Mouse (Mus musculus): ENCODE measurements around the gene Itsn2. TPM values are rescaled to one million over a fixed set of nuclear protein-coding genes. Genes with fewer than 3 reads are reported as not detected.

Gene Itsn2
- polyA plus RNA-seq, 1 experiment = 0.84 TPM

DNA sequence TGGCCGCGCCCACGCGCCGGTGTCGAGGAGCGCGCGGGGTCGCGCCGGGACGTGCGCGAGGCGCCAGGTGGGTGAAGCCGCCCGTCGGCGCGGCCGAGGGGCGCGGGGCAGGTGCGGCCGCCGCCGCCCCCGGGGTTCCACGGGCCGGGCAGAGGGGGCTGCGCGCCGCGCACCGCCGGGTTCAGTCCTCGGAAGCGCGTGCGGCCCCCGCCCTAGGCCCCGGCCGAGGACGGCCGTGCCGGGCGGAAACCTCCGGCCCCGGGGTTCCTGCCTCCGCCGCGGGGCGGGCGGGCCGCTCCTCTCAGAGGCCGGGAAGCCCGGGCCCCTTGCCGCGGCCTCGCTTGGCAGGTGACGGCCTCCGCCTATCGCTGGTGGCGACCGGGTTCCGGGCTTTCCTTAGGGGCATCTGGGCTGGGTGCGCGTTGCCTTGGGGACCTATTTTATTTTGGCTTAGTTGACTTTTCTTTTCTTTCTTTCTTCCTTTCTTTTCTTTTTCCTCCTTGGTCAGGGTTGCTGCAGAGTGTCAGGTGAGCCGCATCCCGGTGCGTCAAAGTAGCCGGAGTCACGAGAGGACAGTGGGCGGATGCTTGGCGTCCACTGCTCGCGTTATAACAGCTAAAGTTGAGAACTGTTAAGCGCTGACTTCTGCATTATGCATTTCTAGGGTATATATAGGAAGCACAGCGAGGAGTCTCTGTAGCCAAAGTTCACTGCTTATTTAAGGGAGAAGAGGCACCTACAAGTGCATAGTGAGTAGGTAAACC is 910 bp downstream of the Itsn2 start:
- Histone ChIP-seq H3K36me3 (ENCODE audit: control insufficient read depth) (peaks cover 6% of the 10 kb centered on the region), H3K9me3 (ENCODE audit: control insufficient read depth, low read length) (no peaks in the 10 kb centered on the region), H3K27me3 (ENCODE audit: control insufficient read depth) (no peaks in the 10 kb centered on the region), H3K4me3 (replicated peaks) (peak overlapping the region; percentile 93), H3K4me1 (ENCODE audit: control insufficient read depth) (peaks cover 33% of the 10 kb centered on the region)
- TF ChIP-seq TAL1 (IDR thresholded peaks at IDR 0.05; ENCODE audit: low read length) = no peak
- no peak for TF ChIP-seq GATA1 (IDR thresholded peaks at IDR 0.05; ENCODE audit: low read length)

DNA sequence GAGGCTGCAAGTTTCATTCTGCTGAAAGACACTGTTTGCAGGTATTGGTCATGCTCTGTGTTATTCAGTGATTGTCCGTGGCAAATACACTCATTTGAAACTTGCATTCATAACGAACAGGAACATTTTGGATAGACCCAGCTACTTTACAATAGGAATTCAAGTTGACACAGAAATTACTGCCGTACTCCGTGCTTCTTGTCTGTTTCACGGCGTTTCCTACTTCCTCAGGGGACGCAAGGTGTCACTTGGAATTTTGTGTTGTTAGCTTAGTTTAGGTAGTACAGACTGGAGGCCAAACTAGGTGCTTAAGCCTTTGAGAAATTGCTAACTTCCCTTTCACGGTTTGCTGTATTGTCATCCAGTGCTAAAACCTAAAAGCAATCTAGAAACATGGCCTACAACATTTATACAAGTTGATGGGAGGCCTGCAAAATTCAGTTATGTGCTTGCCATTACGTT is 1.5 kb downstream of the Itsn2 start:
- no peaks in the 10 kb centered on the region for H3K9me3 ChIP-seq (ENCODE audit: control insufficient read depth, low read length)
- H3K4me3 ChIP-seq (replicated peaks) = peak overlapping the region; percentile 93
- peaks cover 6% of the 10 kb centered on the region for H3K36me3 ChIP-seq (ENCODE audit: control insufficient read depth)
- no peaks in the 10 kb centered on the region for H3K27me3 ChIP-seq (ENCODE audit: control insufficient read depth)
- TF ChIP-seq GATA1 (IDR thresholded peaks at IDR 0.05; ENCODE audit: low read length) (no peak), TAL1 (IDR thresholded peaks at IDR 0.05; ENCODE audit: low read length) (no peak)
- H3K4me1 ChIP-seq (ENCODE audit: control insufficient read depth) = peaks cover 36% of the 10 kb centered on the region

DNA sequence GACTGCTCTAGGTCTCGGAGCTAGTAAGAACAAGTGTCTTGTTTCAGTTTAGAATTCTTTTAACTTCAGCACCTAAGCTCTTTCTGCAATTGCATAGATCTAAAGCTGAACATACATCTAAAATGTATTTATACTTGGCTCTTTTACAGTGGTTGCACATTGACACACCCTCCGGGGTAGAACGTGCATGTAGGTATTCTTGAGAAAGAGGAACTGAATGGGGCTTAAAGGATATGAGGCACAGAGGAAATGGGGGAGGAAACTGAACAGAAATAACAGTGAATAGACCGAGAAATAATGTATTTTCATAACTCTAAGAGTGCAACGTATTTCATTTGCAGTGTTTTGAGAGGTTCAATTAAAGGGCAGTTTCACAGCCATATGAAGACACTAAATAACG is 2.6 kb downstream of the Itsn2 start:
- TF ChIP-seq TAL1 (IDR thresholded peaks at IDR 0.05; ENCODE audit: low read length) = no peak
- TF ChIP-seq GATA1 (IDR thresholded peaks at IDR 0.05; ENCODE audit: low read length) = no peak
- Histone ChIP-seq H3K4me3 (replicated peaks) (no peak overlapping the region), H3K4me1 (ENCODE audit: control insufficient read depth) (peaks cover 39% of the 10 kb centered on the region), H3K36me3 (ENCODE audit: control insufficient read depth) (peaks cover 8% of the 10 kb centered on the region), H3K27me3 (ENCODE audit: control insufficient read depth) (no peaks in the 10 kb centered on the region), H3K9me3 (ENCODE audit: control insufficient read depth, low read length) (no peaks in the 10 kb centered on the region)

DNA sequence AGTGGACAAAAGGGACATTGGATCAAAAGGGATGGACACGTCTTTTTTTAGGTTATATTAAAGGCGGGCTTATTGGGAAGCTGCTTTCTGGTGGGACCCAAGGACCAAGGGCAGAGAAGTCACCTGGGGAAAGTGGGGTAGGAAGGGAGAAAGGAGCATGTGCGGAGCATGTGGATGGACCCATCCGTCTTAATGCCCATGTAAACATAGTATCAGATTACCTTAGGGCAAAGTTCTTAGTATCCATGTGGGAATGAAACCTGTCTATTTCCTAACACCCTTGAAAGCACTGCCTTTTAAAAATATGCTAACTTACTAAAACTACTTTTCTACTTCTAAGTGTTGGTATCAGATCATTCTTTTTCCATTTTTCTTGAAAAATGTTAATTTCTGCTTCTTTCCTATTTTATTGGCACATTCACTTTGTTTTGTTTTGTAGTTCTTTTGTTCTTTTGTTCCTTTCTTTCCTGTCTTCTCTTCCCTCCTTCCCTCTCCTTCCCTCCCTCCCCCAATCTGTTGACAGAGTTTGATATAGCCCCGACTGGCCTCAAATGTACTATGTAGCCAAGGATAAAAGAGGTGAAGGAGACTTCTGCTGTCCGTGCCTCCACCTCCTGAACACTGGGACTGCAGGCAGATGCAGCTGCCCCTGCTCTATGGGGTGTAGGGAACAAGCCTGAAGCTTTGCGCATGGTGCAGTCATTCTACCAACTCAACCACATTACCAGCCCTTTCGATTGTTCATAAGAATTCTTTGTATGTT is 6.4 kb downstream of the Itsn2 start:
- TF ChIP-seq GATA1 (IDR thresholded peaks at IDR 0.05; ENCODE audit: low read length) (no peak), TAL1 (IDR thresholded peaks at IDR 0.05; ENCODE audit: low read length) (no peak)
- Histone ChIP-seq H3K4me3 (replicated peaks) (no peak overlapping the region), H3K9me3 (ENCODE audit: control insufficient read depth, low read length) (no peaks in the 10 kb centered on the region), H3K27me3 (ENCODE audit: control insufficient read depth) (no peaks in the 10 kb centered on the region), H3K36me3 (ENCODE audit: control insufficient read depth) (peaks cover 8% of the 10 kb centered on the region), H3K4me1 (ENCODE audit: control insufficient read depth) (peaks cover 23% of the 10 kb centered on the region)

DNA sequence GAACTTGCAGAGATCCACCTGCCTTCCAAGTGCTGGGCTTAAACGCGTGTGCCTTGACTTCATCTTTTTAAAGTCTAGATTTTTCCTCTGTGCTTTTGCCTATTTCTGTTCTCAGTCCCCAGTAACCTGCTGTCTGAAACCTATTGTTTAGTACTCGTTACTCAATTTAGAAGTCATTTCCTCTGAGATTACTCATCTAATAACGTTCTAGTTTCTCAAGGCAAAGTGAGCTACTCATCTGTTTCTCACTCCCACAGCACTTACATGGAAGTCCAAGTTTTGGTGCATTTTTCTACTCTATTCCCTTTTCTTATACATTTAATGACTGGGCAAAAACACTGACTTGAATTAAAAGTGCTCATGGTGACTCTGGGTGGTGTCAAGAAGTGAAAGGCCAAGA is 7.3 kb downstream of the Itsn2 start:
- H3K36me3 ChIP-seq (ENCODE audit: control insufficient read depth) = peaks cover 8% of the 10 kb centered on the region
- peaks cover 17% of the 10 kb centered on the region for H3K4me1 ChIP-seq (ENCODE audit: control insufficient read depth)
- no peaks in the 10 kb centered on the region for H3K9me3 ChIP-seq (ENCODE audit: control insufficient read depth, low read length)
- H3K27me3 ChIP-seq (ENCODE audit: control insufficient read depth) = no peaks in the 10 kb centered on the region
- H3K4me3 ChIP-seq (replicated peaks) = no peak overlapping the region
- no peak for TF ChIP-seq TAL1 (IDR thresholded peaks at IDR 0.05; ENCODE audit: low read length)
- no peak for TF ChIP-seq GATA1 (IDR thresholded peaks at IDR 0.05; ENCODE audit: low read length)

DNA sequence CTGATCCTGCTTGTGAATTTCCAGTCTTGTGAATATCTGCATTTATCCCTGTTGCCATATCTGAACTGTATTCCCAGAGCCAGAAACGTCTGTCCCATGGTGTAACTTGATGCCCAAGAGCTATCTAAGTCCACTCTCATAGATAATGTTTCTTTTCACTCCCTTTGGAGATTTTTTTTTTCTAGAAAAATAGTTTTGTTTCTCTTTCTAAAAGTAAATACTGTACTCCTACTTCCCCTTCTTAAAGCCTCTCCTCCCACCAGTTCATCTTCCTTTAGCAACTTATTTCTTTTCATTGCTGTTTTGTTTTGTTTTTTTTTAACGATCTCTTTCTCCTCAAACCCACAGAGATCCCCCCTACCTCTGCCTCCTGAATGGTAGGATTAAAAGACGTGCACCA is 14.2 kb downstream of the Itsn2 start:
- H3K4me3 ChIP-seq (replicated peaks) = no peak overlapping the region
- peaks cover 2% of the 10 kb centered on the region; the same call in 1 of the 2 replicates for H3K36me3 ChIP-seq (ENCODE audit: control insufficient read depth)
- no peaks in the 10 kb centered on the region; the same call in 1 of the 2 replicates for H3K4me1 ChIP-seq (ENCODE audit: control insufficient read depth)
- no peaks in the 10 kb centered on the region for H3K27me3 ChIP-seq (ENCODE audit: control insufficient read depth)
- TF ChIP-seq TAL1 (IDR thresholded peaks at IDR 0.05; ENCODE audit: low read length) (no peak), GATA1 (IDR thresholded peaks at IDR 0.05; ENCODE audit: low read length) (no peak)
- H3K9me3 ChIP-seq (ENCODE audit: control insufficient read depth, low read length) = no peaks in the 10 kb centered on the region

DNA sequence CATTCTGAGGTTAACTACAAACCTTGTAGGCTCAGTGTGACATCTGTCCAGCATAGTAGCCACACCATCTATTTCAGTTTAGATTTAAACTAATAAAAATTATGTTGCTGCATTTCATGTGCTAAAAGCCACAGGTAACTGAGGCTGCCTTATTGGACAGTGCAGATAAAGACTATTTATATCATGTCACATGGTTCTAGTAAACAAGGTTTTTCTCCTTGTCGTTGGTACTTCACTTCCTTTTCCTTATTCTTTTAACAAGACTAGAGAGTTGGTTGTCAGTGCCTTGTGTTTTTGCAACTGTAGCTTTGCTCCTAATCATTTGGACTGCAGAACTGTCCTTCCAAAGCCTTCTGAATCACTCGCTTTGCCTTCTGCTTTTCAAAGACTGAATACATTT is 22.3 kb downstream of the Itsn2 start:
- no peaks in the 10 kb centered on the region for H3K27me3 ChIP-seq (ENCODE audit: control insufficient read depth)
- no peaks in the 10 kb centered on the region for H3K9me3 ChIP-seq (ENCODE audit: control insufficient read depth, low read length)
- H3K36me3 ChIP-seq (ENCODE audit: control insufficient read depth) = peaks cover 5% of the 10 kb centered on the region
- no peak overlapping the region for H3K4me3 ChIP-seq (replicated peaks)
- TF ChIP-seq GATA1 (IDR thresholded peaks at IDR 0.05; ENCODE audit: low read length) (no peak), TAL1 (IDR thresholded peaks at IDR 0.05; ENCODE audit: low read length) (no peak)
- 0 out of 2 replicates have a peak, but pooled peaks cover 2% of the 10 kb centered on the region for H3K4me1 ChIP-seq (ENCODE audit: control insufficient read depth)

DNA sequence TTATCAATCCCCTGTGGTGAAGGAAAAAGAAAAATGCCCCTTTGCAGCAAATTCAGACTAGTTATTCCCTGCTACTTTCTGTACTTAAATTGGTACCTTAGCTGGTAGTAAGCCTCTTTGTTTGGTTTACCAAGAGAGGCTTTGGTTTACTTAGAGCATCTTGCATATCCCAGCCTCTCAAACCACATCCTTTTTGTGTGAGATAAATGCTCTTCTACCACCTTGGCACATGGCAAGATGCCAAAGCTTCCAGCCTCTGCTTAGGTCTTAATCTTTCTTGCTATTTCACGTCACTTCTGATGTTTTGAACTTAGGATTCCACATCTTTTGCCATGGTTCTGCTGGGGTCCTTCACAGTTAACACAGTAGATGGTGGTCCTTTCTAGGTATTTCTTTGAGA is 31.8 kb downstream of the Itsn2 start:
- Histone ChIP-seq H3K36me3 (ENCODE audit: control insufficient read depth) (peaks cover 22% of the 10 kb centered on the region), H3K27me3 (ENCODE audit: control insufficient read depth) (no peaks in the 10 kb centered on the region), H3K4me1 (ENCODE audit: control insufficient read depth) (no peaks in the 10 kb centered on the region; the same call in 1 of the 2 replicates), H3K4me3 (replicated peaks) (no peak overlapping the region), H3K9me3 (ENCODE audit: control insufficient read depth, low read length) (no peaks in the 10 kb centered on the region)
- TF ChIP-seq TAL1 (IDR thresholded peaks at IDR 0.05; ENCODE audit: low read length) (no peak), GATA1 (IDR thresholded peaks at IDR 0.05; ENCODE audit: low read length) (no peak)

DNA sequence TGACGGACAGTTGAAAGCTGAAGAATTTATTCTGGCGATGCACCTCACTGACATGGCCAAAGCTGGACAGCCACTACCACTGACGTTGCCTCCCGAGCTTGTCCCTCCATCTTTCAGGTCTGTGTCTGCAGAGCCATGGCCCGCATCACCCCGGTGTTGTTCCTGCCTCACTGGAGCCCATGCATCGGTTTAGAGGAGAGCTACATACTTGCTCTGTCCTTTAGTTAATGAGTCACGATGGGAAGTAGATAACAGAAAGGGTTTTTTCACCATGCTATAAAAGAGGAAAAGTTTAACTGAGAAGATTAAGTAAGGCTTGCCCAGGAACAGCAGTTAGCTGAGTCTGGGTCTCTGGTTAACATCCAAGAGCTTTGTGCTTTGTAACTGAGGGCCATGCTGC is 40.5 kb downstream of the Itsn2 start:
- peaks cover 78% of the 10 kb centered on the region for H3K36me3 ChIP-seq (ENCODE audit: control insufficient read depth)
- H3K4me3 ChIP-seq (replicated peaks) = no peak overlapping the region

More for the DNA sequence above, 40.5 kb downstream of the Itsn2 start:
- H3K4me1 ChIP-seq (ENCODE audit: control insufficient read depth) = no peaks in the 10 kb centered on the region
- TF ChIP-seq GATA1 (IDR thresholded peaks at IDR 0.05; ENCODE audit: low read length) (no peak), TAL1 (IDR thresholded peaks at IDR 0.05; ENCODE audit: low read length) (no peak)
- H3K27me3 ChIP-seq (ENCODE audit: control insufficient read depth) = no peaks in the 10 kb centered on the region
- H3K9me3 ChIP-seq (ENCODE audit: control insufficient read depth, low read length) = no peaks in the 10 kb centered on the region

All from erythroblast, embryonic 14.5 days (primary cell).